ENCODE assay signal across 20 mouse cellular contexts in genomic region chr3:85854143-85854542, GRCm38 (mm10). TPM values are rescaled to one million over a fixed set of nuclear protein-coding genes. Genes with fewer than 3 reads are reported as not detected.
"Had no signal": no experiment of that assay in that cellular context is flagged by ENCODE, and none has a peak within 500 bp of the region (broad histone marks: within the 10 kb centered on the region; RNA-seq: fewer than 3 reads in every experiment).

No protein-coding gene starts in this region.

- H3K4me2 ChIP-seq: kidney, embryonic 15.5 days; limb, embryonic 12.5 days; limb, embryonic 15.5 days; liver, embryonic 11.5 days; lung, embryonic 14.5 days; midbrain, embryonic 15.5 days; neural tube, embryonic 12.5 days; neural tube, embryonic 15.5 days had no signal

- ATAC-seq: liver, postnatal 0 days; lung, postnatal 0 days; midbrain, embryonic 15.5 days had no signal

- H3K9me3 ChIP-seq: kidney, embryonic 15.5 days; limb, embryonic 12.5 days; limb, embryonic 15.5 days; midbrain, embryonic 15.5 days; neural tube, embryonic 12.5 days; neural tube, embryonic 15.5 days had no signal

- H3K27ac ChIP-seq: kidney, embryonic 15.5 days; left cerebral cortex, adult 2 months; limb, embryonic 12.5 days; limb, embryonic 15.5 days; liver, embryonic 14.5 days; macrophage; midbrain, embryonic 15.5 days; neural tube, embryonic 12.5 days; neural tube, embryonic 15.5 days had no signal

- H3K27me3 ChIP-seq: kidney, embryonic 15.5 days; limb, embryonic 12.5 days; limb, embryonic 15.5 days; midbrain, embryonic 15.5 days; neural tube, embryonic 12.5 days; neural tube, embryonic 15.5 days had no signal

- H3K4me3 ChIP-seq: kidney, embryonic 15.5 days; left cerebral cortex, adult 2 months; limb, embryonic 12.5 days; limb, embryonic 15.5 days; midbrain, embryonic 15.5 days; neural tube, embryonic 12.5 days; neural tube, embryonic 15.5 days had no signal

- H3K4me1 ChIP-seq: kidney, embryonic 15.5 days; midbrain, embryonic 15.5 days; neural tube, embryonic 12.5 days; neural tube, embryonic 15.5 days had no signal

- H3K9ac ChIP-seq: kidney, embryonic 15.5 days; limb, embryonic 12.5 days; limb, embryonic 15.5 days; liver, embryonic 14.5 days; liver, postnatal 0 days; lung, embryonic 14.5 days; midbrain, embryonic 15.5 days; neural tube, embryonic 12.5 days; neural tube, embryonic 15.5 days had no signal

- DNase-seq: kidney, adult 8-10 months; kidney, postnatal 10 days; kidney, postnatal 36 days; layer of hippocampus, postnatal 36 days; liver, postnatal 0 days; lung, embryonic 14.5 days; thymus, postnatal 25 days had no signal

- H3K36me3 ChIP-seq: kidney, embryonic 15.5 days; limb, embryonic 12.5 days; limb, embryonic 15.5 days; midbrain, embryonic 15.5 days; neural tube, embryonic 12.5 days; neural tube, embryonic 15.5 days had no signal

RNA-seq across cellular contexts. Expression of gene Glt28d2, which starts 33.2 kb away (rescaled TPM):
- total RNA-seq: megakaryocyte, adult 5-6 weeks had no signal
- polyA plus RNA-seq: macrophage had no signal

RNA-seq across cellular contexts. Expression of gene Gm37240, which starts 33.2 kb away (rescaled TPM):
- total RNA-seq: layer of hippocampus, postnatal 36 days had no signal
- polyA plus RNA-seq: macrophage; testis, adult 2 months had no signal

RNA-seq across cellular contexts. Expression of gene Fam160a1, which starts 37.1 kb away (rescaled TPM):
- total RNA-seq: megakaryocyte, adult 5-6 weeks had no signal
- polyA plus RNA-seq: macrophage had no signal
